Mouse (Mus musculus) R1 (cell line): ENCODE results near the gene Tmem221.

ENCODE experiments used
- DNase-seq: peaks from one replicate; pipeline ENCODE4 v3.0.0-alpha.2; 2018; ENCODE audit warnings: low read depth, low spot score

The Tmem221 gene

DNA sequence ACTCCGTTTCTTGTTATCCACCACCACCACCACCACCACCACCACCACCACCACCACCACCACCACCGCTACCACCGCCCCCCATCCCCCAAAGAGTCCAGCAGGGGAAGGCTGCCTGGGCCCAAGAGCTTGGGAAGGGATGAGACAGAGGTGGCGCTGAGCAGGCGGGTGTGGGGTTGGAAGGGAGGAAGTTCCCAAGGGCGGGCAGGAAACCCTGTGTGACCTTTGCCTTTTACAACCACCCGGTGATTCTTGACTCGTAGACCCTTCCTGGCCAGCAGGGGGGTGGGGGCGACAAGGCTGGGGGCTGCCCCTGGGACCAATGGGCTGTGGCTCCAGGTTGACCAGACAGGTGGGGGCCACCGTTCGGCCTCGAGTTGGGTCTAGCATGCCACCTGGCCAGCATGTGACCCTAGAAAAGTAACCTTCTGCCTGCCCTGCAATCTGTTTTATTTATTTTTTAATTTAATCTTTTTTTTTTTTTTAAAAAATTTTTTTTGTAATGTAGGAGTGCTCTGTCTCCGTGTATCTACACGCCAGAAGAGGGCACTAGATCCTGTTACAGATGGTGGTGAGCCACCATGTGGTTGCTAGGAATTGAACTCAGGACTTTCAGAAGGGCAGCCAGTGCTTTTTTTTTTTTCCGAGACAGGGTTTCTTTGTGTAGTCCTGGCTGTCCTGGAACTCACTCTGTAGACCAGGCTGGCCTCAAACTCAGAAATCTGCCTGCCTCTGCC is 45.5 kb downstream of the Tmem221 start:
- no peak for DNase-seq

DNA sequence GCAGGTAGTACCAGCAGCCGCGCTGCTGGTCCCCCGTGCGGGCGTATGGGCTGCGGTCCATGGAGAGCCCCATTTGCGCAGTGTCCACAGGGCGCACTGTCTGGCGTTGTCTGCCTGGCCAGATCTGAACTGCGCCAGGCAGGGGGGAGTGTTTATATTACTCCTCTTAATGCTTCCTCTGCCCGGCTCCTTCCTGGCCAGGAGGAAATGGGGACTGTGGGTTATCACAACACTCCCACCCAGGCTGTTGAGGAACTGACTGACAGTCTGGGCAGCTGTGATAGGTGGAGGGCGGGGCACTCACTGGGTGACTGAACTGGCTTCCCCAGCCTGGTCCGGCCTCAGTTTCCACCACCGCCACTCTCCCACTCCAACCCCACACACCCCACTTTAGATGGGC is 47.0 kb downstream of the Tmem221 start, which contains the start of gene Plvap:
Gene Plvap (minus strand): TSS at position 109 of the 400 bp plus-strand sequence.
- no peak for DNase-seq

DNA sequence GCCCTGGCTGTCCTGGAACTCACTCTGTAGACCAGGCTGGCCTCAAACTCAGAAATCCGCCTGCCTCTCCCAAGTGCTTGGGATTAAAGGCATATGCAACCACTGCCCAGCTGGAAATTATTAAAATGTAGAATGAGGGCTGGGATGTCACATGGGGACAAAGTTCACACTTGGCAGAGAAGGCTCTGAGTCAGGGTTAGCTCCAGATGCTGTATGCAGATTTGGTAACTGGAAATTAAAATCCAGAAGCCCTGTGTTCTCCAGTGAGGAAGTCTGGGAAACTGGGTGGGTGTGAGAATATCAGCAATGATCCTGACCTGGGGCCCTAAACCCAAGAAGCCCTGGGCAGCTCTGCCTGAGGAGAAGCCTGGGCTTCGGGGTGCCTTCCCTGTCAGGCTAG is 49.4 kb downstream of the Tmem221 start:
- DNase-seq: no peak

DNA sequence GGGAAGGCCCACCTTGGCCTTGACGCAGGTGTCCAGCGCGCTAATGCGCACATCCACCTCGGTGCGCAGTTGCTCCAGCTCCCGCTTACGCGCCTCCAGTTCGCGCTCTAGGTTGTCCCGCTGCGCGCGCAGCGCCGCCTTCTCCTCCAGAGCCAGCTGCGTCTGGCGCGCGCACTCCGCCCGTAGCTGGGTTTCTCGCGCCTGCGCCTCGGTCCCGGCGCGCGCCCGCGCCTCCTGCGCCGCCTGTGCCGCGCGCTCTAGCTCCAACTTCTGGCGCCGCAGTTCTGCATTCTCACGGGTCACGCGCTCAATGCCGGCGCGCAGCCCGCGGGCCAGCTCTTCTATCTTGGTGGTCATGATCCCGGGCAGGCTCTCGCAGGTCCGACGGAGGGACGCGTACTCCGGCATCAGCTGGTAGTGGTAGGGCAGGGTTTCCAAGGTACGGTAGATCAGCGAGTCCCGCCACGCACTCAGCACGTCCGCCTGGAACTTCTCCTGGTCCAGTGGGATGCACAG is 51.0 kb downstream of the Tmem221 start:
- DNase-seq: peak; percentile 94

DNA sequence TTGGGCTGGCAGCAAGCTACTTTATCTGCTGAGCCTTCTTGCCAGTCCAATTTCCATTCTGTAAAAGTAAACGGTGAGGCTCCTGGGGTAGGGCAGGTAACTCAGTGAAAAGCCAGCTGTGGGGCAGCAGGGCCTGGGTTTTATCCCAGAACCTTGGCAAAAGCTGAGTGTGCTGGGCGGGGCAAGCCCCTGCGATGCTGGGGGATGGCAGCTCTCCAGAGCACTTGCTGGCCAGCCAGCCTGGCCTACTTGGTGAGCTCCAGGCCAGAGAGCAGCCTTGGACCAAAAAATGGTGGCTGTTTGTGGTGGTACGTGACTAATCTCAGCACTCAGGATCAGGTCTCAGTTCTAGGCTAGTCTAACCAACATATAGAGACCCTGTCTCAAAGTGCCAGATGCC is 52.7 kb downstream of the Tmem221 start:
- no peak for DNase-seq

DNA sequence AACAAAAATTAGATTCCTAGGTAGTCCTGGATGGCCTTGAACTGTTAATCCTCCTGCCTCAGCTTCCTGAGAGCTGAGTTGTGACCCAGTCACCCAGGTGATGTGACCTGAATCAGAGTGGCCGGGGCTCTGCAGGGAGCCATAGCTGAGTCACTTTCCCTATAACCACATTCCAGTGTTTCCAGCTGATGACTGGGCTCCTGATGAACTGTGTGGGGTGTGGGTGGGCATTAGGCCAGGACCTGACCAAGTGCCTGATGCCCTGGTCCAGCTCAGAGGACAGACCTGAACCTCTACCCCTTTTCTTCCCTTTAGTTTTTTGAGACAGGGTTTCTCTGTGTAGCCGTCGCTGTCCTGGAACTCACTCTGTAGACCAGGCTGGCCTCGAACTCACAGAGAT is 53.3 kb downstream of the Tmem221 start:
- DNase-seq: no peak

DNA sequence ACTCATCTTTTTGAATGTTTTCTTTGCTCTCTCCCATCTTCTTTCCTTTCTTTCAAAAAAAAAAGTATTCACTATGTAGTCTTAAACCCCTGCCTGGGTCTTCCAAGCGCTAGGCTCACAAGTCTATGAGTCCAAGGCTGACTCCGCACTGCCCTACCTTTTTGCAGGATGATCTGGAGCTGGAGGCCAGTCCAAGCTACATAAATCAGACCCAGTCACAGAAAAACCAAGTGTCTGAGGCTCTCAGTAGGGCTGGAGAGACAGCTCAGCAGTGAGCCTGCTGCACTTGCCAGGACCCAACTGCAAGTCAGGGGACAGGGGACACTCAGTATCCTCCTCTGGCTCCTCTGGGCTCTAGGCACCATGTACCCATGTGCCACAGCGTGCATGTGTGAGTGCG is 54.3 kb downstream of the Tmem221 start:
- no peak for DNase-seq
